Mouse (Mus musculus) cerebellum, adult 2 months (tissue): ENCODE measurements around the gene Ankrd52.

Experiments used
- CTCF ChIP-seq: fragments of 200-500 bp; IDR thresholded peaks from 2 replicates; pipeline ENCODE4 v1.5.1; 2011; ENCODE audit warnings: low read depth, mild to moderate bottlenecking, control low read depth, low read length, moderate library complexity, borderline replicate concordance; ENCODE audit not compliant: insufficient read depth
- POLR2A ChIP-seq: fragments of 200-500 bp; IDR thresholded peaks from 2 replicates; pipeline ENCODE4 v1.6.1; 2011; ENCODE audit warnings: low read length, control low read depth, borderline replicate concordance; ENCODE audit not compliant: insufficient read depth

- TF ChIP-seq CTCF (no peak), POLR2A (no peak)
These were observed 24.7 kb downstream of the Ankrd52 start for GRCm38 (mm10) chr10:128401638-128402037.
